Mouse (Mus musculus): ENCODE data around the gene Slc4a2. TPM values are rescaled to one million over a fixed set of nuclear protein-coding genes. Genes with fewer than 3 reads are reported as not detected.

Slc4a2 gene
- polyA plus RNA-seq, 1 experiment from 2014 or later: 8.3 TPM

DNA sequence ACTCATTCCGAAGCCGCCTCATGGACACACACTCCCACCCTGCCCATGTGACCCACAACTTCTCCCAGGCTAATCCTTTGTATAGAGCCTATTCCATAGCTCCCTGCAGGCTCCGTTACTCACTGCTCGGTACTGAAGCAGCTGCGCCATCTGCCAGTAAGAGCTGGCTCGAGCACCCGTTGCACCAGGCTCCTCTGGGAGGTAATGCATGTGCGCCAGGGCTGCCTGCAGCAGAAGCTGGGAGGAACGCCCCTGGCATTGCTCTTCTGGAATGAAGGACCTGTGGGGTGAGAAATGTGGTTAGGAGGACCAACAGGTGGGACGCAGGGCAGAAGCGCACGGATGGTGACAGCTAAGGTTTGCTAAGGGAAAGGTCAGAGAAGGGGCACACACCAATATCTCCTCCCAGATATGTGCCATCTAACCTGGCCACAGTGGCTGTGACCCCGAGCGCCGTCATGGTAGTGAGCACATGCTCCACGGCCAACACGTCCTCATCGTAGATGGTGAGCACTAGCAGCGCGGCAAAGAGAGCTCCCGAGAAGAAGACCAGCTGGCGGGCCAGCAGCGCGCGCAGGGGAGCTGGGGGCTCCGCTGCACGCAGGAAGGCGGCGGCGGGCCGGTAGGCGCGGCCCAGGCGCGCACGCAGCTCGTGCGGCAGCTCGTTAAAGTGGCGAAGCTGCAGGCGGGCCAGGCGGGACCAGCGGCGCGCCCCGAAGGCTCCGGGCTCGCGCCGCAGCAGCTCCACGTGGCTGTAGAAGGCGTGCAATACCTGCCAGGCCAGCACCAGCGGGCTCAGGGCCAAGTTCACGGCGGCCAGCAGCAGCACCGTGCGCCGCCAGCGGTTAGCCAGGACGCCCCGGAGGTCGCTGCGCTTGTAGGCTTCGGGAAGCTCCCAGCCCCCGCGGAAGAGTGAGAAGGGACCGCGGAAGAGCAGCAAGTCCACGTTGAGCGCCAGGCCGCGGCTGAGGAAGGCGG is 36.1 kb upstream of the Slc4a2 start:
- H3K9me3 ChIP-seq (ENCODE audit: low read length): no peaks in the 10 kb centered on the region
- peak overlapping the region; percentile 17; the same call in 1 of the 2 replicates for H3K27ac ChIP-seq (ENCODE audit: low read depth)
- peaks cover 55% of the 10 kb centered on the region for H3K4me1 ChIP-seq (ENCODE audit: insufficient read depth)
- TF ChIP-seq EP300 (IDR thresholded peaks at IDR 0.05; ENCODE audit: low read depth): no peak
- peak; percentile 32; the same call in 1 of the 2 replicates for TF ChIP-seq CTCF (IDR thresholded peaks at IDR 0.05; ENCODE audit: low read depth)
- H3K4me2 ChIP-seq (ENCODE audit: low read depth, low read length): peak overlapping the region; percentile 85
- no peaks in the 10 kb centered on the region for H3K36me3 ChIP-seq (replicated peaks; ENCODE audit: insufficient read depth, low read length)
- peaks cover 9% of the 10 kb centered on the region for H3K27me3 ChIP-seq (ENCODE audit: insufficient read depth, low read length)
- ATAC-seq (peak; percentile 16), DNase-seq (peak; percentile 72)
- peak overlapping the region; percentile 49 for H3K9ac ChIP-seq (replicated peaks)
- peak overlapping the region; percentile 50 for H3K4me3 ChIP-seq (ENCODE audit: low read depth, low read length)
- 1% methylated on average over 72 of the region's 73 CpGs for whole genome bisulfite sequencing (ENCODE audit: insufficient replicate concordance)

DNA sequence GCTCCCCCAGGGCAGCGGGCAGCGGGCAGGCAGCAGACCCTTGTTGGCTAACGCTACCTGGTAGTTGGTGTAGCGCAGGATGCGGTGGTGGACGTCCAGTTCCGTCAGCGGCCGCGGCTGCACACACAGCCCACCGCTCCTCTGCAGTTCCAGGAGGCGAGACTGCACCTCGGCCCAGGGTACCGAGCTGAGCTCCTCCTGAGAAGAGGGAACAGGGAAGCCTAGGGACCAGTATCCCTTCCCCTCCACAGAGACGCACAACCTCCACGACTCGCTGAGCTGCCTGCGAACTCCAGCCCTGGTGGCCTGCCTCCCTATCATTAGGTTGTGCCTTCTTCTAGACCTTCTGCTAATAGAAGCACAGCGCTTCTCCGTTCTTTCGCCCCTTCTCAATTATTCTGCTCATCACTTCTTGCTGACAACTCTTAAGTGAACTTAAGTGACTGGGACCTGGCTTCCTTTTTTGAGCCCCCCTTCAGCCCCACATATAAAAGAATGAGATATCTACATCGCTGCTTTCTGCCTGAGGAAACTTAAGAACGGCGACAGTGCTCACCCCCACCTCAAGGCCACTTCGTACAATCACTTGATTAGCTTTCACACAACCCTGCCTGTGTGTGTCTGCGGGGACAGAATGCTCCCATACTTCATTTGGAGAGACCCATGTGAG is 35.3 kb upstream of the Slc4a2 start:
- Histone ChIP-seq H3K4me3 (ENCODE audit: low read depth, low read length) (peak overlapping the region; percentile 50), H3K9me3 (ENCODE audit: low read length) (no peaks in the 10 kb centered on the region), H3K4me1 (ENCODE audit: insufficient read depth) (peaks cover 57% of the 10 kb centered on the region), H3K27me3 (ENCODE audit: insufficient read depth, low read length) (peaks cover 9% of the 10 kb centered on the region), H3K36me3 (replicated peaks; ENCODE audit: insufficient read depth, low read length) (no peaks in the 10 kb centered on the region), H3K9ac (replicated peaks) (peak overlapping the region; percentile 49), H3K27ac (ENCODE audit: low read depth) (peak overlapping the region; percentile 17; the same call in 1 of the 2 replicates), H3K4me2 (ENCODE audit: low read depth, low read length) (peak overlapping the region; percentile 85)
- ATAC-seq: no peak
- DNase-seq: no peak
- TF ChIP-seq CTCF (IDR thresholded peaks at IDR 0.05; ENCODE audit: low read depth) (0 out of 2 replicates have a peak, but pooled peaks have one; percentile 6), EP300 (IDR thresholded peaks at IDR 0.05; ENCODE audit: low read depth) (no peak)
- 26% methylated on average over 26 of the region's 26 CpGs for WGBS (ENCODE audit: insufficient replicate concordance)

DNA sequence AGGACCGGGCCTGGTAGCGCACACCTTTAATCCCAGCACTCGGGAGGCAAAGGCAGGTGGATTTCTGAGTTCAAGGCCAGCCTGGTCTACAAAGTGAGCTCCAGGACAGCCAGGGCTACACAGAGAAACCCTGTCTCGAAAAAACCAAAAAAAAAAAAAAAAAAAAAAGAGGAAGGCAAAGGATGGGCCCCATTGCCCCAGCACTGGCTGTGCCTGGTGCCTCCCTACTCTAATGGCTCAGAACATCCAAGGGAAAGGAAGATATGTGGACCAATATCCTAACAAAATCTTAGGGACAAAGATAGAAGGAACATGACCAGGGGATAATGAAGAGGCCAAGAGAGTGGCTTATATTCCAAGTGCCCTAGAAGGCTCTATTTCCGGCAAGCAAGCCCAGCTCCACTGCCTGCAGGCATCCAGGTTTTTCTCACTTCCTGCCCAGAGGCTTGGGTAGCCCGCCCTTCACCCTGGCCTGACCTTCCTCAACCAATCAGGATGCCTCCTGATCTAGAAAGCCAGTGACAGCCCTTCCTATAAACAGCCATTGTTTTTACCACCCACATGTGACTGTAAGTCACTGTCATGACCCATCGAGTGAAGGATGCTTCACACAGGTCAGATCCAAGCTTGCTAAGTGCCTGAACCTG is 34.5 kb upstream of the Slc4a2 start:
- 0 out of 2 replicates have a peak overlapping the region, but pooled peaks have one; percentile 22 for H3K27ac ChIP-seq (ENCODE audit: low read depth)
- WGBS (ENCODE audit: insufficient replicate concordance): 39% methylated on average over 6 of the region's 7 CpGs
- peak; percentile 20; the same call in 1 of the 2 replicates for ATAC-seq

DNA sequence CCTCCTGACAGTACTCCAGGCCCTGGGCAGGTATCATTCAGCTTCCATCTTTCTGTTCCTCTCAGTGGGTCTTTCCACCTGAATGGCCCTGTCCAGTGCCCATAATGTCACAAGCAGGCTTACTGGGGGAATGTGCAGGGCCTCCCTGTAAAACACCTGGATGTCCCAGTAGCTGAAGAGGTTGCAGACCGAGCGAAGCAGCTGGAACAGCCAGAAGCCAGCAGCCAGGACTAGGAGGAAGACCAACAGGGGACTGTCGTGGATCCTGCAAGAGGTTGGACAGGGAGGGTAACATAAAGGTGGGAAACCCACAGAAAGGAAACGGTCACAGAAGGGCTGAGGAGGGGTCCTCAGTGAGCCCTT is 34.0 kb upstream of the Slc4a2 start:
- H3K9me3 ChIP-seq (ENCODE audit: low read length): no peaks in the 10 kb centered on the region
- H3K4me3 ChIP-seq (ENCODE audit: low read depth, low read length): no peak overlapping the region
- TF ChIP-seq CTCF (IDR thresholded peaks at IDR 0.05; ENCODE audit: low read depth): no peak
- TF ChIP-seq EP300 (IDR thresholded peaks at IDR 0.05; ENCODE audit: low read depth): no peak
- ATAC-seq: no peak
- WGBS (ENCODE audit: insufficient replicate concordance): 85% methylated on average over 4 of the region's 4 CpGs
- H3K27ac ChIP-seq (ENCODE audit: low read depth): 0 out of 2 replicates have a peak overlapping the region, but pooled peaks have one; percentile 22
- H3K36me3 ChIP-seq (replicated peaks; ENCODE audit: insufficient read depth, low read length): no peaks in the 10 kb centered on the region
- H3K4me2 ChIP-seq (ENCODE audit: low read depth, low read length): peak overlapping the region; percentile 14; the same call in 1 of the 2 replicates
- no peak for DNase-seq
- peaks cover 9% of the 10 kb centered on the region for H3K27me3 ChIP-seq (ENCODE audit: insufficient read depth, low read length)
- peaks cover 55% of the 10 kb centered on the region for H3K4me1 ChIP-seq (ENCODE audit: insufficient read depth)
- no peak overlapping the region for H3K9ac ChIP-seq (replicated peaks)

More for the DNA sequence above, 34.5 kb upstream of the Slc4a2 start:
- peak; percentile 52 for DNase-seq
- peaks cover 9% of the 10 kb centered on the region for H3K27me3 ChIP-seq (ENCODE audit: insufficient read depth, low read length)
- no peak overlapping the region for H3K4me3 ChIP-seq (ENCODE audit: low read depth, low read length)
- H3K9ac ChIP-seq (replicated peaks): no peak overlapping the region
- peak overlapping the region; percentile 14; the same call in 1 of the 2 replicates for H3K4me2 ChIP-seq (ENCODE audit: low read depth, low read length)
- TF ChIP-seq EP300 (IDR thresholded peaks at IDR 0.05; ENCODE audit: low read depth) (no peak), CTCF (IDR thresholded peaks at IDR 0.05; ENCODE audit: low read depth) (no peak)
- H3K36me3 ChIP-seq (replicated peaks; ENCODE audit: insufficient read depth, low read length): no peaks in the 10 kb centered on the region
- H3K4me1 ChIP-seq (ENCODE audit: insufficient read depth): peaks cover 60% of the 10 kb centered on the region
- H3K9me3 ChIP-seq (ENCODE audit: low read length): no peaks in the 10 kb centered on the region

DNA sequence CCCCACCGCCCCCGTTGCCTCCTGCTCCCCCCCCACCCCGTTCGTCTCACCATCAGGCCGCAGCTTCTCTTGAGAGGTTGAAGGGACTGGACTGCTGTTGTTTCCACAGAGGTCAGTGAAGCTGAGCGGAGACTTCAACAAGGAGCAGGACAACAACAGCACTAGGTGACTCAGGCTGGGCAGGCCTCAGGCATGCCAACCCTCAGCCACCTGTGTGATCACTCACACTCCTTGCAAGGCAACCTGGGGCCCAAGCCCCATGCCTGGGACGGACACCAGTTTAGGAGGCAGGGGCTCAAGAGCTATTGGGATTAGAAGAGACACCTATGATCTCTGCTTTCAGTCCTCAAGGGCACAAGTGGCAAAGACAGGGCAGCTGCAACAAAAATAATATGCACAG is 31.8 kb upstream of the Slc4a2 start, which contains the start of gene Atg9b:
Atg9b (minus strand) TSS at position 280 of the 400 bp plus-strand sequence.
- Histone ChIP-seq H3K4me2 (ENCODE audit: low read depth, low read length) (no peak within 1 kb of the TSS), H3K9ac (replicated peaks) (no peak within 1 kb of the TSS), H3K27ac (ENCODE audit: low read depth) (0 out of 2 replicates have a peak within 1 kb of the TSS, but pooled peaks have one; percentile 92), H3K27me3 (ENCODE audit: insufficient read depth, low read length) (peaks cover 9% of the 10 kb centered on the region), H3K4me3 (ENCODE audit: low read depth, low read length) (no peak within 1 kb of the TSS), H3K4me1 (ENCODE audit: insufficient read depth) (peaks cover 51% of the 10 kb centered on the region), H3K9me3 (ENCODE audit: low read length) (no peaks in the 10 kb centered on the region), H3K36me3 (replicated peaks; ENCODE audit: insufficient read depth, low read length) (no peaks in the 10 kb centered on the region)
- DNase-seq (no peak), ATAC-seq (no peak)
- WGBS (ENCODE audit: insufficient replicate concordance): 84% methylated on average over 7 of the region's 7 CpGs
- TF ChIP-seq EP300 (IDR thresholded peaks at IDR 0.05; ENCODE audit: low read depth) (no peak), CTCF (IDR thresholded peaks at IDR 0.05; ENCODE audit: low read depth) (no peak)

Data from liver, postnatal 0 days (tissue).